Mouse (Mus musculus) pancreas, adult 10 weeks (tissue): ENCODE measurements around the gene Mmachc. TPM values are rescaled to one million over a fixed set of nuclear protein-coding genes. Genes with fewer than 3 reads are reported as not detected.

Source experiments
- polyA plus RNA-seq: library from polyadenylated mRNA; stranded (reverse); fragments of 350-450 nt; fragmentation: Illumina TruSeq; extraction: RNeasy Lipid Tissue Mini Kit (QIAGEN cat#74804); gene quantifications from one replicate; pipeline ENCODE4 v1.2.3, GENCODE M21; 2015; ENCODE audit warnings: low read depth, low replicate concordance; ENCODE audit not compliant: insufficient read depth

Mmachc gene
- 3.9 TPM for polyA plus RNA-seq

GRCm38 (mm10) chr4:116708201-116708764 is at the start of gene Mmachc, which contains the start of gene Ccdc163:
TSS of gene Mmachc (minus strand) at chr4:116708406.
TSS of gene Ccdc163 (plus strand) at chr4:116708509.

DNA sequence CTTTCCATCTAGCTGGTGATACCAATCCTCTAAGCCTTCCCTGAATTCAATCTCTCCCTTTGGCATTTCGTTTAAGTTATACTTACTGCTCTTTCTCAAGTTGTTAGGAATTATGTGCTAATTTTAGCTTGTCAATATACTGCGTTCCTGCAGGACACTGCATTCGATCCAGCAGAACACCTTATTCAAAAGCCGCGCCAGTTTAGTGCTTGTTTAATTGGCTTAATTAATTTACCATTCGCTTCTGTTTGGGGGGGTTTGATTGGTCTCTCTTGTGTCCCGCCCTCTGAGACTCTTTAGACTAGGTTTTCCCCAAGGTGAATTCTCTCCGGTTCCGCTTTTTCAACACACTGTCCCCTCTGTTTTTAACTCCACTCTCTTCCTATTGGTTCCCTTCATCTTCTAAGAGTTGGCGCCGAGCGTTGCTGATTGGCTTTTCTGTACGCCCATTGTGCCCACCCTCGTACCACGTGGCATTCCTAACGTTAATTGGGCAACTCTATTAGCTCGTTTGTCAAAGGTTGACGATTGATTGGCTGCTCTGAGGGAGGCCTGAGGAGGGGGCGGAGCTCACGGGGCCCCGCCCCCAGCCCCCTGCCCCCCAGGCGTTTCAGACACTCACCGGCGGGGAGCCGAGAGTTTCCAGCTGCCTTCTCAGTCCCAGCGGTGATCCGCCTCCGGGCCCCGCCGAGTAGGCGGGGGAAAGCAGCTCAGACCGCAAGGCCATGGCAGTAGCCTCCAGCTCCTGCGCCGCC is 12.3 kb upstream of the Mmachc start, which contains the start of gene Tesk2:
Gene Tesk2, plus strand, starts transcription at position 606 of the 755 bp plus-strand sequence.

DNA sequence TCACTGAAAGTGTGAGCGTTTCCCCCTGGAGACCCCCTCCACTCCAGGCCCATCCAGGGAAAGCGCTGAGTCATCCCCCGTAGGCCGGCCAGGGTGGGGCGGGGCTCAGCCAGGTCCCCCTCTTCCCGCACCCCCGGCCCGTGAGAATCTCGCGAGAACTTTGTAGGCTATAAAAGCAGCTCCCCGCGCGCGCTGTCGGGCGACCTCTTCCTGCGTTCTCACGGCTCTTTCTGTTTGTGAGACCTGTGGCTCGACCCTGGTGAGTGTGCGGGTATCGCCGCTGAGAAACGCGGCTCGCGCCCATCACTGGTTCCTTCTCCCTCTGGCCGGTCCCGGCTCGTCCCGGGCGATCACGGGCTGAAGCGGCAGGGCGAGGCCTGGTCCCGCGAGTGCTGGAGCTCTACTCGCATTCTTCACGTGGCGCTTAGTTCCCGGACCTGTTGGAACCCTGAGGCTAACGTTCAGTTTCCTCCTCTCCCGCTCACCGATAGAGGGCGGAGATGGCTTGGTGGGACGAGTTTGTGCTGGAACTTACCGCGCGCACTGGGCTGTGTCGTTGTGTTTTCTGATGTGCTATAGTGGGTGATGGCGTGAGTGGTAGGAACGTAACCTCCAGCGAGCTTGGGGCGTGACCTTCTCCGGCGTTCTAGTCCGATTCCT is 22.7 kb downstream of the Mmachc start, which contains the start of gene Prdx1:
Gene Prdx1, plus strand, starts transcription at position 143 of the 660 bp plus-strand sequence.

Other genes starting within 250 kb of the Mmachc start
- gene Mast2, start 244.2 kb downstream of the Mmachc start, polyA plus RNA-seq, result 6.4 TPM
- gene Ipp, start 200.9 kb downstream of the Mmachc start, polyA plus RNA-seq, result 1.9 TPM
- 2.5 TPM for gene Tmem69, start 152.5 kb downstream of the Mmachc start, polyA plus RNA-seq
- gene Gpbp1l1, start 150.7 kb downstream of the Mmachc start, polyA plus RNA-seq, result 20.0 TPM
- gene Ccdc17, start 111.8 kb downstream of the Mmachc start, polyA plus RNA-seq, result 8.6 TPM
- 8.2 TPM for gene Nasp, start 80.5 kb downstream of the Mmachc start, polyA plus RNA-seq
- gene Akr1a1, start 56.7 kb downstream of the Mmachc start, polyA plus RNA-seq, result 92.0 TPM
- 56.7 TPM for gene Prdx1, start 22.9 kb downstream of the Mmachc start, polyA plus RNA-seq
- 16.9 TPM for gene Ccdc163, start 103 bp upstream of the Mmachc start, polyA plus RNA-seq
- gene Tesk2, start 12.5 kb upstream of the Mmachc start, polyA plus RNA-seq, result 1.3 TPM
- 2.9 TPM for gene Toe1, start 99.2 kb upstream of the Mmachc start, polyA plus RNA-seq
- gene Mutyh, start 99.3 kb upstream of the Mmachc start, polyA plus RNA-seq, result 1.1 TPM
- not detected for gene Hpdl, start 113.3 kb upstream of the Mmachc start, polyA plus RNA-seq
- gene Zswim5, start 169.0 kb upstream of the Mmachc start, polyA plus RNA-seq, result 0.42 TPM